Mouse (Mus musculus): Measurements from ENCODE around the gene Slc6a13. TPM values are rescaled to one million over a fixed set of nuclear protein-coding genes. Genes with fewer than 3 reads are reported as not detected.

Slc6a13 gene
- total RNA-seq, 2 experiments from 2014 or later, result 20.4 to 26.4 TPM

DNA sequence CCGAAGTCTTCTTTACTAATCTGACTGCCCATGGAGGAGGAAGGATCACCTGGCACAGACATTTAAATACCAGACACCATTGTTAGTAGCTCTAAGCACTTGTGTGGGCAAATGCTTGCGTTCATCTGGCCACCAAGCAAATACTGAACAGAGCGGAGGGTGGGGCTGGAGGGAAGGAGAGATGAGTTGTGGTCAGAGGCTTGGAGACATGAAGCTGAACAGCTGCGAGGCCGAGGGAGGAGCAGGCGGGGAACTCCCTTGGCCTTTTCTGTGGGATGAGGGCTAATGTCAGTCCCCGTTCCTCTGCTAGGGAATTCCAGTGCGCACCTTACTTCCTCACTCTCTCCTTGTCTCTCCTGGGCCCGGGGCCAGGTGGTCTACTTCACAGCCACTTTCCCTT lies 25.7 kb downstream of the Slc6a13 start:
- peak in 1 of 2 experiments; percentile 37 for DNase-seq (ENCODE audit: low spot score in 2 of 2)

DNA sequence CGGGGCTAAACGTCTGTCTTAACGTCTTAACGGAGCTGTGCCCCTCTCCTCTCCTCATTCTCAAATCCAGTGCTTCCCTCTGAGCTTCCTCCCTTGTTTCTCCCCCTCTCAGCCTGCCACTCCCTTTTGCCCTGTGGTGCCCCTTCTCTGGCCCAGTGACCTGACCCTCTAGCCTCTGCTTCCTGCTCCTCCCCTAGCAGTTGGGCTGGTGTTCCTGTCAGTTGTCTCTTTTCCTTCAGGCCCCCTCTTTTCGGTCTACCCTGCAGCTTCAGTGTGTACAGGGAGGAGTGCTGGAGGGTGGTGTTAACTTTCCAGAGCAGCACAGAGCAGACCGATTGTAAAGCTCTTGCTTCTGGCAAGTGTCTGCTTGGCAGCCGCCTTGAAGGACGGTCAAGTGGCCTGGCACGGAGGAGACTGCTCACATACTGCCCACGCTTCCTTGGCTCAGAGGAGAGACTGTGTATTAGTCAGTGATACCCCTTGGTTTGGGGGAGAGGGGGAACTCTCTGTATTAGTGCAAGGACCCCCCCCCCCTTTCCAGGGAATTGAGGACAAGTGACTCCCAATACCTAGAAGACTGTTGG lies 26.6 kb downstream of the Slc6a13 start:
- DNase-seq (ENCODE audit: low spot score in 2 of 2), result no peak

DNA sequence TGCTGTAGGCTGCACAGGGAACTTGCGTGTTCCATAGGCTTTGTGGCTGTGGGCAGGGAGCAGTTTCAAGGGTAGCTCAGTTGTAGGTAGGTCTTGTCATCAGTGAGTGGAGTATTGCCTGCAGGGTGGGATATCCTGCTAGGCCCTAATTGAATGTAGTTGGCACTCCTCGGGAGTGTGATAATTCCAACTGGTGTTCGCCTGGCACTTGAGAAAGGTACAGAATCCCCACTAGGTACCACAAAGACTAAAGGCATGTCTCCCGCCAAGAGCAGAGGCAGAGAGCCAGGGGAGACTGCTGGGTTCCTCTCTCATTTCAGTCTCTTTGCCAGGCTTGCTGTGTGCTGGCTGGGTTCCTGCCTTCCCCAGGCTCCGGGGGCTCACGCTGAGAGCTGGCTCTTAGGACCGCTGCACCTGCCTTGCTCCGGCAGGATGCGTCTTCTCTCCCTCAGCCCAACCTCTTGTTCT lies 28.4 kb downstream of the Slc6a13 start:
- DNase-seq (ENCODE audit: low spot score in 2 of 2), result peak in 1 of 2 experiments; percentile 61

DNA sequence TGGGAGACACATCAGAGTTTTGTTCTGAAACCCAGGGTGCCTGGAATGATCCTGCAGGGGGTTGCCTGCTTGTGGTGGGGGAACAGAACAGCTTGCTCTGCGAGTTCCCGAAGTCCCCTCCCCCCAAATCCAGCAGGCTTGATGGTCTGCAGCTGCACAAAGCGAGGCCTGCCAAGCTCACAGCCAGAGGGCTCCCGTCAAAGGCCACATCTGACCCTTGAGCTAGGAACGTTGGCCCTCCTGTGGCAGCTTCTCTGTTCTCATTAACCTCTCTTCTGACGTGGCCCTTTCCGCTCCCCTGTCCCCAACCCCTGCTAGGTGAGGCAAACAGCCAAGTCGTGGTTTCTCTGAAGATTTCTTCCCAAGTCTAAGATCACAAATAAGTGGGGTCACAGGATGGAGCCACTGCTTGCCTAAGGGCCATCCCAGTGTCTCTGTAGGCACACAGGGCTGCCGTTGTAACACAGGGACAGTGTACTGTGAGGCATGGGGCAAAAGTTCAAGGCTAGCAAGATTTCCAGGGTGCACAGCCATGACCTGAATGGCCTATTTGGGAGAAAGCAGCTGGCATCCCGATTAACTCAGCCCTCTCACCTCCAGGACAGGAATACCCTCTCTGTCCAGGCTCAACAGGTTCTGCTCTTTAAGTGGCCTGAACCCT lies 30.0 kb downstream of the Slc6a13 start:
- peak in 1 of 2 experiments; percentile 38 for DNase-seq (ENCODE audit: low spot score in 2 of 2)

DNA sequence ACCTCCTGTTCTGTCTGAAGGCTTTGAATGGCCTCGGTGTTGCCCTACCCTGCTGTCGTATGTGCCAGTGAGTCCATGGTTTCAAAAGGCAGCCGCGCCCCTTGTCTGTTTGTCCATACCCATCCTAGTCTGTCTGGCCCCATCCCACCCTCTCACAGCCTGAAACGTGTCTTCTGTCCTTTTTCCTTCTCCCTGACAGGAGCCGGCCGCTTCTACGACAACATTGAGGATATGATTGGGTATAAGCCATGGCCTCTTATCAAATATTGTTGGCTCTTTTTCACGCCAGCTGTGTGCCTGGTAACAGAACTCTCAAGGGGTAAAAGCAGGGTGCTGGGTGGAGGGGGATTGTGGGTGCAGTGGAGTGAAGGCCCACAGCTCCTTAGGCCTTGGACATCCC lies 35.8 kb downstream of the Slc6a13 start:
- no peak for DNase-seq (ENCODE audit: low spot score in 2 of 2)

DNA sequence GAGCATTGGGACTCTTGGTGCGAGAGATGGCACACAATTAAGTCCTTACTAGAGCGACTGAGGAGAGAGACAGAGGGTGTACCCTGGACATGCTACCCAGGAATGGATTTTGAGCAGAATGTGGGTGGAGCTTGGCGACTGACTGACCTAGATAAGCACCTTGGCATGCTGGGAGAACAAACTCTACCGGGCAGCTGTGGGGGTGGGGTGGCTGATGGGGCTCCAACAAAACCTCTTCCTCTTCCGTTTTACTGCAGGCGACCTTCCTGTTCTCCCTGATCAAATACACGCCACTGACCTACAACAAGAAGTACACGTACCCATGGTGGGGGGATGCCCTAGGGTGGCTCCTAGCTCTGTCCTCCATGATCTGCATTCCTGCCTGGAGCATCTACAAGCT lies 36.5 kb downstream of the Slc6a13 start:
- DNase-seq (ENCODE audit: low spot score in 2 of 2), result no peak

DNA sequence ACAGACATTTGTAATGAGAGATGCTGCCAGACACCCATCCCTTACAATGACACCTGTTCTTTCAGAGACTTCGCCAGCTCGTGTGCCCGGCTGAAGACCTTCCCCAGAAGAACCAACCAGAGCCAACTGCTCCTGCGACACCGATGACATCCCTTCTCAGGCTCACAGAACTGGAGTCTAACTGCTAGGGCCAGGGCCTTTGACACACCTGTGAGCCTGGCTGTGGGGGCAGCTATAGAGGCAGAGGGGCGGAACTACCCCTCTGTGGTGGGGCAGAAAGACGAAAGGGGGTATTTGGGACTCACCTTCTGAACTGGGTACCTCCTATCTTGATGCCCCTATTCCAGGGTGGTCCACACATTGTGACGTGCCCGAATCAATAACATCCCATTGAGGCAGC lies 37.2 kb downstream of the Slc6a13 start:
- no peak for DNase-seq (ENCODE audit: low spot score in 2 of 2)

DNA sequence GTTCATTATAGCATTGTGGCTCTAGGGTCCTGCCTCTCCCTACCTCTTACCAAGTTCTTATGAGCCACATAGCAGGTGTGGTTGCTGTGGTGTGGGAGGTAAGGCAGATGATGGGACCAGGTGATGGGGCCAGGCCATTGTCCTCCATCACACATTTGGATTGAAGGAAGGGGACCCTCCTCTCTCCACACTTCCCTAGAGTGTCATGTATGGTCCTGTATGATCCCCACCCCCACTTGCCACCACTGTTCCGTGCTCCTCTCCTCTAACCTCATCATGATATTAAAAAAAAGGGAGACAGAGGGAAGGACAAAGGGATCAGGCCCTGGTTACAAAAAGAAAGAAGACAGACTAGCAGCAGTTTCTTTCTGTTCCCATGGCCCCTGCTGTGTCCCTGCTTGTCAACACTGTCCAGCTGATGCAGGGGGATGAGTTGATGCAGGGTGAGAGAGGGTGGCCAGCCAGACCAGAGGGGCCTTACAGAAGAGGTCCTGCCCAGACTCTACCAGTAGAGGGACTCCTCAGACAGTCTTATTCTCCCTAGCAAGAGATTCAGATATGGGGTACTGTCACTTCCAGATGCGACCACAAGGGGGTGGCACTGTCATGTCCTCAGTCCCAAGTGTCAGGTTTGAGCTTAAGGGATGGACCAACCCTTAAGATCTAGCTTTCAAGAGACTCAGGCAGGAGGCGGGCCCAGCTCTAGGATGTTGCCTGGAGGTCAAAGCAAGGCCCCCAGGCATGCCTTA lies 37.9 kb downstream of the Slc6a13 start:
- DNase-seq (ENCODE audit: low spot score in 2 of 2), result peak; percentile 48 to 76

DNA sequence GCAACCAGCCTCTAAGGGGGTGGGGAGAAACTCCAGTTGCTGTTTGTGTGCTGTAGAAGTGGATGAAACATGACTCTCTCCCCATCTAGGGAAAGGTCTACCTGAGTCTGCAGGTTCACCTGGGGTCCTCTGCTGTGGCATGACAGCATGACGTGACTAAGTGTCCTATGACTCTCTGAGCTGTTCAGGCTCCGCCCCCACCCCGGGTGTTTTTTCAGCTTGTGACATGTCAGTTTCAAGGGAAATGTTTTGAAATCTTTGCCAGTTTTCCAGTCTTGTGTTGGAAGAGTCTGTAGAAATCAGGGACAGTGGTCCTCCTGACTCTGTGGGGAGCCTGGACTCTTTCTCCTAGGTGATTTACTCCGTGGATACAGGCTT lies 38.5 kb downstream of the Slc6a13 start:
- no peak for DNase-seq (ENCODE audit: low spot score in 2 of 2)

DNA sequence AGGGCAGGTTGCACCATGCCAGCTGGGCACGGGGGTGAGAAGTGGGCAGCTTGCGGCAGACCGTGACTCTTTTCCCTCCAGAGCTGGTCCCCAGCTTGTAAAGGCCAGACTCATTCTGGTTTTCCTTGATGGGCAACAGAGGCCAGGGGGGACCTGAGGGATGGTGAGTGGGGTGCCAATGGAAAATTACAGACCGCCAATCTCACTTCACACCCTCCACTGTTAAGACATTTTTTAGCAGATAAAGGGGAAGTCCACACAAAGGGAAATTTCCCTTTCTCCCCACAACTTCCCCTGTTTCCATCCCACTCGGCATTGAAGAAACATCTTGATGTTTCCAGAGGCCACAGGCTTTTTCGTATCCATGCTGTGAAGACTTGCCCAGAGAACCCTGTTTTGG lies 41.6 kb downstream of the Slc6a13 start:
- DNase-seq (ENCODE audit: low spot score in 2 of 2), result no peak

DNA sequence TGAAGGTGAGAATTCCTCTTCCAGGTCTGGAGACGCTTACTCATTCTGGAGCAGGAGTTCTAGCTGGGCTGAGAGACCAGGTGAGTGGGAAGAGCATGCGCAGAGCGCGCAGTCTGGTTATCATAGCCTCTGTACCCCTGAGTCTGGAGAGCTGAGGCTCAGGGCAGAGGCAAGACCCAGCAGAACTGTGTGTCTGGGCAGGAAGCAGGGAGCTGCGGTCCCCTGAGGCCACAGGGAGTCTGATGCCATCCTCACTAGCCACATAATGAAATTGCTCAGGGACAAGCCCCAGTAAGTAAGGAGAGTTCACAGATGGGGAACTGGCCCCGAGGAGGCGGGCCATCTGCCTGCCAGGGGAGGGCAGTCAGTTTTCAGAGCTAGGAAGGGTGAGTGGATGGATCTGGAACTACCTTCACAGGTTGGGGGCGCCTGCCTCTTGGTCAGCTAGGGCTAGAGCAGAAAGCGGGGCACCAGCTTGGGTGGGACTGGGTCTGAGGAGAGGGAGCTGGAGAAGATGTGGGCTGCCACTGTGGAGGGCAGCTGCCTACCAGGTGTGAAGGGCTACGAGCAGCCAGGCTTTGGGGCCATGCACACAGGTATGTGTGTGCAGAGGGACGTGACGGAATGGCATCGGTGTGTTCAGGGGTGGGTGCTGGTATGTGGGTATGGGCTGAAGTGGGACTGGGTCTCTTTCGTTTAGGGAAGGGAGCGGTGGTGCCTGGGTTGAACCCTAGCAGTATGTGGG lies 43.2 kb downstream of the Slc6a13 start, which contains the start of gene Slc6a12:
Slc6a12 (plus strand) TSS at position 51 of the 745 bp plus-strand sequence.
- no peak for DNase-seq (ENCODE audit: low spot score in 2 of 2)

DNA sequence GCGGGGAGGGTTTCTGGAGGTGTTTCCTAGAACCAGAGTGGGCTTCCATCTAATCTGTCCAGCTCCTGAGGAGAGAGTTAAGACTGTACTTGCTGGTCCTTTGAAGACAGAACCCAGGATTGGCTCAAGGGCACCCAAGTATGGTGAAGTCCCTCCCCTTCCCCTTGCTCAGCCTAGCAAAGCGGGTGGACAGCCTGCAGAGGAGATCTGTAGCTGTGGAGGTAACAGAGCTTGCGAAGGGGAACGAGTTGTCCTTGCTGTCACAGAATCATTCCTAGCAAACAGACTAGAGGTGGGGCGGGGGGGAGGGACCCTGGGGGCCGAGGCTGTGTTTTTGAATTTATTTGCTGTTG lies 43.7 kb downstream of the Slc6a13 start:
- no peak for DNase-seq (ENCODE audit: low spot score in 2 of 2)

DNA sequence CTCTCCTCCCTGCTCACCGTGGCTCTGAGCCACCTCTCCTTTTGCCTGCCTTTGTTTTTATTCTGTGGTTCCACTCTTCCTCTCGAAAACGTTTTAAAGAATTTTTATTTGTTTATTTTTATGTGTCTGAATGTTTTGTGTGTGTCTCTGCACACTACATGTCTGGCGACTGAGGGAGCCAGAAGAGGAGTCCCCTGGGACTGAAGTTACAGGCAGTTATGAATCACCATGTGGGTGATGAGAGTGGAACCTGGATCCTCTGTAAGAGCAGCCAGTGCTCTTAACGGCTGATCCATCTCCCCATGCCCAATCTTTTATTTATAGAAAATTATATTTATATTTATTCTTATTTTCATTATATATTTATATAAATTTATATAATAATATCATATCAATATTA lies 44.3 kb downstream of the Slc6a13 start:
- DNase-seq (ENCODE audit: low spot score in 2 of 2), result no peak

DNA sequence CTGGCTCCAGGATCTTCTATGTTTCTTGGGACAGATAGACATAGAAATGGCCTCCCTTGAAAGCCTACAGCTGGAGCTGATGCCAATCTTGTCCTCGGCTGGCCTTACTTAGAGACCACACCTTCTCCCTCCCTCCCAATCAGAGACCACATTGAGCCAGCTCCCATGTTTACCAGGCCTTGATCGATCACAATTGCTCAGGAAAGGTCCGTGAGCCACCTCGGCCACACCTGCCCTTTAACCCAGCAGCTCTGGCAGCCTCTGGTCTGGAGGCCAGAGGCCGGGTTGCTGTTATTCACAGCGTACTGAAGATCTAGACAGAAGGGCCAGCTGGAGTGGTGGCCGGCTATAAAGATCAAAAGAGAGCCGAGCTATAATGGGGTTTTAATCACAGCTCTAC lies 46.4 kb downstream of the Slc6a13 start:
- no peak for DNase-seq (ENCODE audit: low spot score in 2 of 2)

DNA sequence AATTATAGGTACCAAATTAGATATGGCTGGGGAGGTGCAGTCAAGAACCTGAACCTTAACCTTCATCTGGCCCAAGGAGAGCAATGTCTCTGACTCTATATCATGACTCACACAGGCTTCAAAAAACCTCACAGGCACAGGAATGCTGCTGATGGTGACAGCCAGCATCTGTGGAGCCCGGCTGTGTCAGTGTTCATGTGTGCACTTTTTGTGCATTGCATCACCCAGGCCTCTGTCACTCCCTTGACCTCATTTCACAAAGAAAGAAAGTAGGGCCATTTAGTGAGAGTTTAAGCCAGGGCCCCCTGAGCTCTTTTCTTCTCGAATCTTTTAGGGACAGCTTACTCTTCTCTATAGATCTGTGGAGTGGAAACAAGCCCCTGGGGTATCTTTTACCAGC lies 52.2 kb downstream of the Slc6a13 start:
- no peak for DNase-seq (ENCODE audit: low spot score in 2 of 2)

DNA sequence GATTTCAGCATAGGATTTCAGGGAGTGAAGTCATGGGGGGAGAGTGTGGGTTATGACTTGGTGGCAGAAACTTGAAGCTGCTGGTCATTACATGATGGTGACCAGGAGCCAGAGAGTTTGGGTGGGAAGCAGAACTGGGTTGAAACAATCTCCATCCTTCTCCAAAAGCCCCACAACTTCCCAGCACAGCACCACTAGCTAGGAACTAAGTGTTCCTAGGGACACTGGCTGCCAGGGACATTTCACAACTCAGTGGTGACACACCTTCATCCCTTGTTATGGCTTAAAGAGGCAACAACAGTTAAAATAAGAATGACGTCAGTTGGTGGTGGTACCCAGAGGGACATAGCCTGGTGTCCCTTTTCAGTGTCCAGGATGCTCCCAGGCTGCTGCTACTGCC lies 56.0 kb downstream of the Slc6a13 start:
- DNase-seq (ENCODE audit: low spot score in 2 of 2), result no peak

DNA sequence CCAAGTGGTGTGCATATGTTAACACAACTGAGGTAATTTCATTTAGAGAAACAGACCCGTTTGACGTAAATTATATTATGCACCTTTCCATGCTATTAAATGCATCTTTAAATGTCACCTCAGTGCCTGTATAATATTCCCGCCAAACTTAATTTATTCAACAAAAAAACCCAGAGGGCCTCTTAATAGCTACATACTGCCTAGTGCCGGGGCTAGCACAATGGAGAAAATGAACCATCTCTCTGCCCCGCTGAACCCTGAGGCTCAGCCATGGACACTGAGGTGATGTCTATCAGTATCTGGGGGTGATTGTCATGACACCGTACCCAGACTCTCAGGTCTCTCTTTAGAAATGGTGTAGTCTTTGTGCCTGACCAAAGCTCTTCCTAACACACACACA lies 57.2 kb downstream of the Slc6a13 start:
- no peak for DNase-seq (ENCODE audit: low spot score in 2 of 2)

DNA sequence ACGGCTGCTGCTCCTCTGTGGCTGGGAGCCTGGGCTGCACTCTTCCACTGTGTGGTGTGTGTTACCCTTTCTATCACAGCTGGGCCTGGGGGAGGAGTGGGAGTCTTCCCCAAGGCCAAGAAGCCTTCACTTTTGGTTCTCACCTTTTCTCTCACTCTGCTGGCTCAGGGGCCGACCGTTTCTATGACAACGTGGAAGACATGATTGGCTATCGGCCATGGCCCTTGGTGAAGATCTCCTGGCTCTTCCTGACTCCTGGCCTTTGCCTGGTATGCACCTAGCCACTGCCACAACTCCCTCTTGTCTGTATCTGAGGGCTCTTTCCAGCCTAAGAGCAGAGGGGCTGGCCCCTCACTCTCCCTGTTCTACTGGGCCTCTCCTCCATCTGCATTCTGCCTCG lies 63.0 kb downstream of the Slc6a13 start:
- DNase-seq (ENCODE audit: low spot score in 2 of 2), result no peak

DNA sequence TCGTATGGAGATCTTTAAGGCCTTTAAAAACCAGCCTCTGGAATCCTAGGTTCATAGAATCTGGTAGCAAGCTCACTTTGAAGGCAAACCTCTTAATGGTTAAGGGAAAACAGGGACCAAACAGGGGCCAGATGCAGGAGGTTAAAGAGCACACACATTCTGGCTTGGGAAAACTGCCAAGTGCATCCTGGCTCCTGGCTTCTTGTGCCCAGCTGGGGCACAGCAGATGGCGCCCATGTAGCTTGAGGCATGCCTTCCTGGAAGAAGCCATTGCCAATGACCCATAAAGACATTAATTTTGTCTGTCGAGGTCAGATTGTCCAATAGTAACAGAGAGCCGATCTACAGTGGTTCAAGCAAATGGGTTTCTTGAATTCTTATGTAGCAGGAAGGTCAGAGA lies 63.9 kb downstream of the Slc6a13 start:
- DNase-seq (ENCODE audit: low spot score in 2 of 2), result no peak

DNA sequence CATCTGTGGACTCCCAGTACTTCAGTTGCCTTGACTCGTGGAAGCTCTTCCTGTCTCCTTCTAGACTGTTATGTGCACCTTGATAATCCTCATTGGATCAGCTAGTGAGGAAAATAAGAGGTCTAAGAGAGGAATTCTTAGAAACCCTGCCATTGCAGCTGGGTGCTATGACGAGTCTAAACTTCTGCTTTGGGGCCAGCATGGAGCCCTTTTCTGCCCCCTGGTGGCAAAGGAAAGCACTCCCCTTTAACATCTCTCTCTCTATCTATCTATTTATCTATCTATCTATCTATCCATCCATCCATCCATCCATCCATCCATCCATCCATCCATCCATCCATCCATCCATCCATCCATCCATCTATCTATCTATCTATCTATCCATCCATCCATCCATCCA lies 66.5 kb downstream of the Slc6a13 start:
- peak in 1 of 2 experiments; percentile 41 for DNase-seq (ENCODE audit: low spot score in 2 of 2)

DNA sequence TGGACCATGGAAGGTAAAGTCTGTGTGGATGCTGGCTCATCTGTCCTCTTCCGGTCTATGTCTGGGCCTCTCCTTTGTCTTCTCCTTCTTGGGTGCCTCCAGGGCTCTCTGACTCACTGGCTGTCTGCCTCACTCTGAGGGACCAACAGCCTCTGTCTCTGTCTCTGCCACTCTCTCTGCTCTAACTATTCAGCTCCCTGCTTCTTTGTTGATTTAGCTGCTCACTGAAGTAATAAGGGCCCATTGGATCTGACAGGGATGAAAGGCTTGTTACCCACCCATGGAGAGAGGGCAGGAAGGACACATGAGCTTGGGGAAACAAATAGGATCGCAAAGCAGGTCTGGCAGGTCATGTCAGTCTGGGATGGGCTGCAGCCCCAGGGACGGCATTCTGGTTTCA lies 67.1 kb downstream of the Slc6a13 start:
- no peak for DNase-seq (ENCODE audit: low spot score in 2 of 2)
